Mouse (Mus musculus) kidney, postnatal 0 days (tissue): ENCODE data around the gene Pdxdc1. TPM values are rescaled to one million over a fixed set of nuclear protein-coding genes. Genes with fewer than 3 reads are reported as not detected.
"Not testable (repeated sequence)": the region's sequence is repeated elsewhere in the genome, so short reads cannot be mapped to it uniquely, and the experiment has no call there.

ENCODE experiments used
- ATAC-seq: fragments of 200-750 bp; cut with Nextera tagmentation; replicated peaks from 2 replicates; pipeline ENCODE4 v1.8.0; 2017; ENCODE audit warnings: low read depth, moderate number of reproducible peaks, moderate TSS enrichment, moderate library complexity; ENCODE audit not compliant: low FRiP score
- DNase-seq: peaks from one replicate; pipeline ENCODE4 v3.0.0-alpha.2; 2016; ENCODE audit warnings: low spot score
- H3K27ac ChIP-seq: fragments of 300-500 bp; sonication (generic); 2 replicates; pipeline ENCODE4 v1.5.1; 2014; ENCODE audit warnings: mild to moderate bottlenecking
- H3K27me3 ChIP-seq: fragments of 300-500 bp; sonication (generic); 2 replicates; pipeline ENCODE4 v1.6.1; 2014; ENCODE audit warnings: low read length, mixed read lengths; ENCODE audit not compliant: insufficient read depth
- H3K36me3 ChIP-seq: fragments of 300-500 bp; sonication (generic); 2 replicates; pipeline ENCODE4 v1.6.1; 2014; ENCODE audit warnings: low read length, mixed read lengths; ENCODE audit not compliant: insufficient read depth
- H3K4me1 ChIP-seq: fragments of 300-500 bp; sonication (generic); replicated peaks from 2 replicates; pipeline ENCODE4 v1.6.1; 2014; ENCODE audit warnings: antibody characterized with exemption, low read length, mixed read lengths; ENCODE audit not compliant: insufficient read depth
- H3K4me2 ChIP-seq: fragments of 300-500 bp; sonication (generic); 2 replicates; pipeline ENCODE4 v1.6.1; 2014; ENCODE audit warnings: mild to moderate bottlenecking, low read length, moderate library complexity, mixed read lengths
- H3K4me3 ChIP-seq: fragments of 300-500 bp; sonication (generic); replicated peaks from 2 replicates; pipeline ENCODE4 v1.5.1; 2014; ENCODE audit warnings: low read depth, low read length
- H3K9ac ChIP-seq: fragments of 300-500 bp; sonication (generic); 2 replicates; pipeline ENCODE4 v1.6.1; 2014; ENCODE audit warnings: low read depth, low read length
- H3K9me3 ChIP-seq: fragments of 300-500 bp; sonication (generic); replicated peaks from 2 replicates; pipeline ENCODE4 v1.6.1; 2016; ENCODE audit warnings: low read length, inconsistent platforms, mixed read lengths
- CTCF ChIP-seq: IDR thresholded peaks from 2 replicates; pipeline ENCODE4 v1.5.1; 2016; ENCODE audit warnings: antibody characterized with exemption, low read depth, mild to moderate bottlenecking, moderate library complexity
- WGBS: fragments of 180-500 bp; shearing (Covaris S2); extraction: QIAGEN DNeasy Blood & Tissue Kit; methylation state at CpG from one replicate; pipeline ENCODE4 v1.1.7; 2014; 5-methylcytosine and 5-hydroxymethylcytosine counted together
- polyA plus RNA-seq: library from polyadenylated mRNA; unstranded; fragments of >200 nt; fragmentation: Nextera tagmentation; extraction: Ambion mirVana; gene quantifications from 2 replicates; pipeline ENCODE4 v1.2.1, GENCODE M21; 2015

Gene Pdxdc1
- polyA plus RNA-seq, 1 experiment from 2014 or later: 59.8 TPM

DNA sequence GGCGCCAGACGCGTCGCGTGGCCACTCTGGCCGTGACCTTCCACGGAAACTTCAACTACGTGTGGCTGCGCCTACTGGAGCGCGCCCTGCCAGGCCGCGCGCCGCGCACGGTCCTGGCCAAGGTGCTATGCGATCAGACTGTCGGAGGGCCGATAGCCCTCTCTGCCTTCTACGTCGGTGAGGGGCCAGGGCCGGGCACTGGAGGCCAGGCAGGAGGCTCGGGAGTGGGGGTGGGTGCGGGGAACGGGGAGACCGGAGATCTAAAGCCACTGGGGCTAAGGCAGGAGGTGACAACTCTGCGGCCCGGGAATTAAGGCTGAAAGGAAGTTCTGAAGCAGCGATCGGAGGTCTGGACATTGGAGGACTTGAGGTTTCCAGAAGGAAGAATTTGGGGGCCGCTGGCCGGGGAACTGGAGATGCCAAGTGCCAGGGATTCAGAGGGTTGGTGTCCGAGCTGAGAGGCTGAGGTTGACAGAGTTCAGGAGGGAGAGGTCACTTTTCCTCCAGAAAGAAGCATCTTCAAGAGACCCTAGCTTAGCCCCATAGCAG lies 38.0 kb upstream of the Pdxdc1 start:
- WGBS: under 1% methylated on average over 34 of the region's 34 CpGs
- Histone ChIP-seq H3K4me3 (peak overlapping the region; percentile 57), H3K27ac (peak overlapping the region; percentile 54; the same call in 1 of the 2 replicates), H3K9me3 (no peaks in the 10 kb centered on the region), H3K4me2 (peak overlapping the region; percentile 98), H3K9ac (peak overlapping the region; percentile 63), H3K27me3 (no peaks in the 10 kb centered on the region), H3K4me1 (no peaks in the 10 kb centered on the region), H3K36me3 (no peaks in the 10 kb centered on the region)
- ATAC-seq (peak; percentile 87), DNase-seq (no peak)
- TF ChIP-seq CTCF: no peak

DNA sequence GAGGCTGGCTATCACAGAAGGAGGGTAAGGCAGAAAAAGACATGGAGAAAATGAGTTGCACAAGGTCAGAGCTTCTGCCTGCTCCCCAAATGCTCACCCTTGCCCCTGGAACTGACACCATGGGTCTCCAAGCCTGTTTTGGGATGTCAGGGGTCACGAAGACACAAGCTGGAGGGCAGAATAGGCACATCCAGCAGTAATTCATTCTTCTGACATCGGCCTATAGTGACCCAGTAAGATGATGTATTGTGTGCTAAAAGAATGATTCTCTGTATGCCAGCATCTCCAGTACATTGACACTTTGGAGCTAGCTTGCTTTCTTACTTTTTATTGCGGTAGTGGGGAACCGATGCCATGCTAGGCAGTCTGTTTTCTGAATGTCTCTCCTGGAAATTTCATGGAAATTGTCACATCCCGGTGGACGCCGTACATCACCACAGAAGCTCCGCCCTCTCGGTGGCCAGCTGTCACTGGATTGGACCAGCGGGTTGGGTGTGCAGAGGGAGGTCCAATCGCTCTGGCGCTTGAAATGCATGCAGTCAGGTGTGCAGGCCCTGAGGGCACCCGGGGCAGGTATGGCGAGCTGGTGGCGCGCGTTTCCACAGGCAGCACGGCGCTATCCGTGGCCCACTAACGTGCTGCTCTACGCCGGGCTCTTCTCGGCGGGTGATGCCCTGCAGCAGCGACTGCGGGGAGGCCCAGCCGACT lies 37.4 kb upstream of the Pdxdc1 start:
- no peaks in the 10 kb centered on the region for H3K36me3 ChIP-seq
- no peak for TF ChIP-seq CTCF
- no peaks in the 10 kb centered on the region for H3K27me3 ChIP-seq
- peak; percentile 75 for DNase-seq
- ATAC-seq: peak; percentile 98
- H3K27ac ChIP-seq: peak overlapping the region; percentile 54; the same call in 1 of the 2 replicates
- WGBS: 5% methylated on average over 28 of the region's 28 CpGs
- H3K4me2 ChIP-seq: peak overlapping the region; percentile 98
- peak overlapping the region; percentile 57 for H3K4me3 ChIP-seq
- H3K4me1 ChIP-seq: no peaks in the 10 kb centered on the region
- H3K9me3 ChIP-seq: no peaks in the 10 kb centered on the region
- H3K9ac ChIP-seq: peak overlapping the region; percentile 63

DNA sequence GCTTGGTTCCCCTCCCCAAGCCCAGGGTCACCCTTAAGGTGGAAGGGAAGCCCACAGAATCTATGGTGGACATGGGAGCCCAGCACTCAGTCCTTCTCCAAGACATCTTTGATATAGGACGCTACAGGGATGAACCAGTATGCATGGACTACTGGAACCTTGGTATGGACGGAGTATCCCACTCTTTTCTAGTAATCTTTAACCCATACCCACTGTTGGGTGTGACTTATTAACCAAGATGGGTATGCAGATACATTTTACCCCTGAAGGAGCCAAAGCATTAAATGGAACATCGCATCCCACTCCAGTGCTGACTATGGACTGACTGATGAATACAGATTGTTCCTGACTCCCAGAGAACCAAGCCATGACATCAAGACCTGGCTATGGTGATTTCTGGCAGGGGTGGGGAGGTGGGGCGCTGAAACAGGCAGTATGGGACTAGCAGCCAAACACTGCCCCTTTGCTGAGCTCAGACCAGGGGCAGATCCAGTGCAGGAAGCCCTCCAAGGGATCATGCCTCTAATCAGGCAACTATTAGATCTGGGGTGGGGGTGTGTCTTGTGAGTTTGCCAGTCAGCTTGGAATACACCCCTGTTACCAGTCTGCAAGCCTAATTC lies 24.6 kb upstream of the Pdxdc1 start:
- Histone ChIP-seq H3K27ac (no peak overlapping the region; the same call in 1 of the 2 replicates), H3K4me1 (no peaks in the 10 kb centered on the region), H3K9ac (no peak overlapping the region), H3K36me3 (no peaks in the 10 kb centered on the region), H3K4me3 (no peak overlapping the region), H3K27me3 (no peaks in the 10 kb centered on the region), H3K9me3 (no peaks in the 10 kb centered on the region), H3K4me2 (no peak overlapping the region)
- no peak for TF ChIP-seq CTCF
- WGBS: 69% methylated on average over 4 of the region's 4 CpGs
- ATAC-seq (peak; percentile 46; the same call in 1 of the 2 replicates), DNase-seq (no peak)

DNA sequence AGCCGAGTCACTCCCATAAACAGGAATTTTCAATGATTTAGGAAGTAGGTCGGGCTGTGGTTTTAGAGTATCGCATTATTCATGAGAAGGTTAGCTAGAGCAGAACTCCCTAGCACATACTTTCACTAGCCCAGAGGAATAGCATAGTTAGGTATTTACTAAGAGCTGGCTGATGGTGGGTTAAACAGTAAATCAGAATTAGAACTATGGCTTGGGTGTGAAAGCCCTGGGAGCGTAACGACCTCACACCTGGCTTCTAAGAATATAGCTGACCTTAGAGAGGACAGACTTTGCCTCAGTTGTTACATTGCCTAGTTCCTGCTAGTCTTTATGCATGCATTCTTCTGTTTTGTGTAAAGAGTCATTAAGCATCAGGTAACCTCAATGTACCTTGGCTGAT lies 20.0 kb upstream of the Pdxdc1 start:
- DNase-seq, H3K9ac ChIP-seq, H3K27ac ChIP-seq, H3K9me3 ChIP-seq, H3K4me1 ChIP-seq, ATAC-seq, H3K27me3 ChIP-seq, H3K4me3 ChIP-seq, H3K4me2 ChIP-seq, H3K36me3 ChIP-seq: not testable (repeated sequence)
- 76% methylated on average over 5 of the region's 5 CpGs for WGBS

DNA sequence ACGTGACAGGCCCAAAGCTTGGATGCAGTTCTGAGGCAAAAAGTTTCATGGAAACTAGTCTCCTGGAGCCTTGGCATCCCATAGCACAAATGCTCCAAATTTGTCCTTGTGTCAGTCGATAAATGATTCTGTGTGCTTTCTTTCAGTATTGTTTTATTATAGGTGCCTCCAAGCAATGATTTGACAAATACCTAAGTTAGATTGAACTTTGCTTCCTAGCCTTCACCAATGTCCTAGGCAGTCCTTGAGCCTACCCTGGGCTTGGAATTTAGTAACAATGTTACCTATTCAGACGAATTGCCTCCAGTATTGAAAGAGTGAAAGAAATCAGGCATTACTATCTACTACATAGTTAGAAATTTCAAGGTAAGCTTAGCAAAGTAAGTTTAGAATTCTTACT lies 19.6 kb upstream of the Pdxdc1 start:
- 88% methylated on average over 3 of the region's 3 CpGs for WGBS

DNA sequence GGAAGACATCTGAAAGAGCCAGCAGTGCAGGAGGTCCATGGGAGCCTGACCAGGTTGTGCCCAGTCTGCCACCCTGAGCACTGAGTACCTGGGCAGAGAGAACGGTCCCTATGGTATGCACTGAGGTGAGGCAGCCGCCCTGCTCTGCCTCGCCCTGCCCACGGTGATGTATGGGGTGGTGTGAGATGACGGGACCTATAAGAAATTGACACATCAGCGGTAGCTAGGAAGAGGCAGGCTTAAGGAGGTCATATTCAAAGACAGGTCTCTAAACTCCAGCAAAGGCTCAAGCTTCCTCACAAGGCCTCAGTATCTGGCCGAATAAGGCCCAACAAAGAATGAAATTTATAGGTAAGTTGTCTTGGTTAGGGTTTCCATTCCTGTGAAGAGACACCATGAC lies 18.9 kb upstream of the Pdxdc1 start:
- H3K27ac ChIP-seq: no peak overlapping the region
- H3K4me3 ChIP-seq: no peak overlapping the region
- no peak overlapping the region for H3K9ac ChIP-seq
- H3K27me3 ChIP-seq: no peaks in the 10 kb centered on the region
- H3K36me3 ChIP-seq: no peaks in the 10 kb centered on the region
- H3K4me2 ChIP-seq: no peak overlapping the region
- no peaks in the 10 kb centered on the region for H3K9me3 ChIP-seq
- ATAC-seq: no peak
- H3K4me1 ChIP-seq: no peaks in the 10 kb centered on the region
- no peak for TF ChIP-seq CTCF
- no peak for DNase-seq
- WGBS: 97% methylated on average over 7 of the region's 7 CpGs

More for the DNA sequence above, 19.6 kb upstream of the Pdxdc1 start:
- not testable (repeated sequence) for H3K4me2 ChIP-seq, H3K4me3 ChIP-seq, H3K27ac ChIP-seq, H3K36me3 ChIP-seq, ATAC-seq, H3K9me3 ChIP-seq, H3K27me3 ChIP-seq, H3K9ac ChIP-seq, DNase-seq, H3K4me1 ChIP-seq
